Mouse (Mus musculus) heart, adult 2 months (tissue): ENCODE data around the gene Habp4.

Source experiments
- CTCF ChIP-seq: fragments of 200-600 bp; IDR thresholded peaks from 2 replicates; pipeline ENCODE4 v1.8.1; 2022; ENCODE audit warnings: antibody characterized with exemption, mild to moderate bottlenecking, moderate library complexity
- EP300 ChIP-seq: fragments of 200-500 bp; IDR thresholded peaks from 2 replicates; pipeline ENCODE4 v1.6.1; 2011; ENCODE audit warnings: low read depth, low read length, control low read depth; ENCODE audit not compliant: insufficient read depth
- POLR2A ChIP-seq: fragments of 200-500 bp; IDR thresholded peaks from 2 replicates; pipeline ENCODE4 v1.6.1; 2011; ENCODE audit warnings: mild to moderate bottlenecking, low read depth, low read length, control low read depth; ENCODE audit not compliant: insufficient read depth

- TF ChIP-seq CTCF: no peak
- TF ChIP-seq POLR2A: no peak
- no peak for TF ChIP-seq EP300
Observed at GRCm38 (mm10) chr13:64211995-64212603, 50.5 kb downstream of the Habp4 start.
